9 mouse cellular contexts compared by ENCODE assay signal in the genomic region with DNA sequence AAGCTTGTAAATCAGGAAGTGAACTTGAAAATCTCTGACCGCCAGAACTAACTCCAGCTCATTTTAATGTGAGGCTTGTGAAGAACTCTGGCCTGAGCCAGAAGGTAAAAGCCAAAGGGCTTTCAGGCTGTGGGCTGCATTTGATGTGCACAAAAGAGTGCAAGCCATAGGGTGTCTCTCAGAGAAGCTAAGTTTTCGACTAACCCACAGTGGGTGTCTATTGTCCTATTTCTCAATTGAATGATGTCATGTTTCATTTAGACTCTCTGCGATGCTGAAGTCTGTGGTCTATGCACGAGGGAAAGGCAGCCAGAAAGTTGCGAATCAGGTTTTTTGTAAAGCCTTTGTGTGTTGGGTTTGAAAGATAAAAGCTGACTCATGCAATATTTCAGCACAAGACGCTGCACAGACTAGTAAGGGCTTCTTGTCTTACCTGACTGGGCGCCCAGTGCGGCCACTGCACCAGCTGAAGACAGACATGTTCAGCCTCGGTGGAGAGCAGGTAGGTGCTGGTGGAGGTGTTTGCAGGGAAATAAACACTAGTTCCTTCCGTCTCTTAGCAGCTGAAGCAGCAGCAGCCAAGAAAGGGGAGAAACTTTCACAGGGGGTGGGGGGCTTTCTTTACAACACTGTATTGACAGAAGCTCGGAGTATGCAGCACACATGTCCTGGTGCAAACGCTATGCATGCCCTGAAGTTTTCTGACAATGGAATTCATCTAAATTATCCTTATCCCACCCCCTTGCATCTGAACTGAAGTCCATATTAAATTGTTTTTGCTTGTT.
DNase-seq lines count a peak whose midpoint lies in the region; ATAC-seq and TF ChIP-seq lines count a peak whose summit lies in the region.
"Had no signal": no experiment of that assay in that cellular context is flagged by ENCODE, and none has a peak within 500 bp of the region (broad histone marks: within the 10 kb centered on the region; RNA-seq: fewer than 3 reads in every experiment).

No protein-coding gene starts in this region.

- no peaks in the 10 kb centered on the region for H3K9me3 ChIP-seq in lung, embryonic 16.5 days (ENCODE audit: control insufficient read depth, low read length)
- H3K9me3 ChIP-seq in forebrain, embryonic 10.5 days, result no peaks in the 10 kb centered on the region
- no peaks in the 10 kb centered on the region; the same call in 1 of the 2 replicates for H3K9me3 ChIP-seq in limb, embryonic 14.5 days (ENCODE audit: control insufficient read depth, low read length)
- H3K9me3 ChIP-seq: liver, embryonic 13.5 days had no signal

- WGBS in lung, embryonic 16.5 days, result 24% methylated on average over 12 of the region's 12 CpGs
- 14% methylated on average over 12 of the region's 12 CpGs for WGBS in forebrain, embryonic 10.5 days
- 16% methylated on average over 12 of the region's 12 CpGs for WGBS in limb, embryonic 14.5 days

- no peak overlapping the region for H3K27ac ChIP-seq in lung, embryonic 16.5 days (ENCODE audit: low read length)
- H3K27ac ChIP-seq in forebrain, embryonic 10.5 days, result peak overlapping the region; percentile 90
- H3K27ac ChIP-seq in limb, embryonic 14.5 days (replicated peaks; ENCODE audit: low read depth, low read length), result peak overlapping the region; percentile 70
- H3K27ac ChIP-seq: liver, embryonic 13.5 days had no signal

- H3K4me1 ChIP-seq in lung, embryonic 16.5 days (replicated peaks; ENCODE audit: control insufficient read depth, insufficient read depth, low read length), result peaks cover 8% of the 10 kb centered on the region; the same call in 1 of the 2 replicates
- peaks cover 68% of the 10 kb centered on the region for H3K4me1 ChIP-seq in forebrain, embryonic 10.5 days
- peaks cover 24% of the 10 kb centered on the region for H3K4me1 ChIP-seq in limb, embryonic 14.5 days (ENCODE audit: control insufficient read depth, insufficient read depth, low read length)
- H3K4me1 ChIP-seq: liver, embryonic 13.5 days had no signal

- DNase-seq in lung, adult 18-20 months, result no peak
- DNase-seq in forebrain, embryonic 10.5 days (ENCODE audit: extremely low spot score, low spot score), result peak; percentile 66
- DNase-seq in limb, embryonic 14.5 days (ENCODE audit: low spot score), result peak; percentile 47
- DNase-seq in urinary bladder, postnatal 14 days (ENCODE audit: low spot score), result peak; percentile 58
- DNase-seq in gastrocnemius, postnatal 25 days, result no peak
- no peak for DNase-seq in adipocyte (ENCODE audit: low spot score)
- no peak for DNase-seq in layer of hippocampus, postnatal 25 days (ENCODE audit: extremely low spot score in 1 of 2, low spot score in 1 of 2)
- DNase-seq: liver, embryonic 13.5 days had no signal

- H3K4me3 ChIP-seq in lung, embryonic 16.5 days (ENCODE audit: low read length), result no peak overlapping the region
- H3K4me3 ChIP-seq in forebrain, embryonic 10.5 days, result peak overlapping the region; percentile 52
- H3K4me3 ChIP-seq in limb, embryonic 14.5 days (replicated peaks; ENCODE audit: low read length), result peak overlapping the region; percentile 8
- H3K4me3 ChIP-seq: liver, embryonic 13.5 days had no signal

- no peak for TF ChIP-seq POLR2A in limb, embryonic 14.5 days (IDR thresholded peaks at IDR 0.05; ENCODE audit: borderline replicate concordance, extremely low read depth, insufficient read depth, insufficient read length)

- ATAC-seq in lung, embryonic 16.5 days (ENCODE audit: low read depth), result peak; percentile 60
- no peak; the same call in 1 of the 2 replicates for ATAC-seq in limb, embryonic 14.5 days (ENCODE audit: low FRiP score, low read depth)

- H3K27me3 ChIP-seq in lung, embryonic 16.5 days (ENCODE audit: control insufficient read depth, insufficient read depth, low read depth, low read length), result no peaks in the 10 kb centered on the region
- no peaks in the 10 kb centered on the region for H3K27me3 ChIP-seq in forebrain, embryonic 10.5 days (ENCODE audit: poor library complexity, severe bottlenecking)
- H3K27me3 ChIP-seq in limb, embryonic 14.5 days (ENCODE audit: control insufficient read depth, insufficient read depth, low read length), result no peaks in the 10 kb centered on the region
- H3K27me3 ChIP-seq: liver, embryonic 13.5 days had no signal

- peak overlapping the region; percentile 18 for H3K4me2 ChIP-seq in lung, embryonic 16.5 days (ENCODE audit: low read depth, low read length)
- peak overlapping the region; percentile 39 for H3K4me2 ChIP-seq in limb, embryonic 14.5 days (replicated peaks; ENCODE audit: low read depth, low read length, severe bottlenecking)
- H3K4me2 ChIP-seq: liver, embryonic 13.5 days had no signal

- no peaks in the 10 kb centered on the region for H3K36me3 ChIP-seq in lung, embryonic 16.5 days (ENCODE audit: control insufficient read depth, insufficient read depth, low read length)
- peaks cover 4% of the 10 kb centered on the region for H3K36me3 ChIP-seq in forebrain, embryonic 10.5 days (replicated peaks)
- H3K36me3 ChIP-seq in limb, embryonic 14.5 days (ENCODE audit: control insufficient read depth, insufficient read depth, low read length), result no peaks in the 10 kb centered on the region
- H3K36me3 ChIP-seq: liver, embryonic 13.5 days had no signal

- no peak overlapping the region for H3K9ac ChIP-seq in lung, embryonic 16.5 days (ENCODE audit: low read length)
- H3K9ac ChIP-seq in limb, embryonic 14.5 days (ENCODE audit: low read depth, low read length, severe bottlenecking), result peak overlapping the region; percentile 31
- H3K9ac ChIP-seq: liver, embryonic 13.5 days had no signal

Comparison
In these comparisons a context has a peak if more than half of its experiments do, and no peak if none do; other contexts are left out.
1. DNase-seq: peak in forebrain, embryonic 10.5 days (single experiment), limb, embryonic 14.5 days (single experiment) and urinary bladder, postnatal 14 days (single experiment); none in lung, adult 18-20 months (0 of 2), gastrocnemius, postnatal 25 days (single experiment), adipocyte (single experiment) and layer of hippocampus, postnatal 25 days (0 of 2).